Mouse (Mus musculus) adipocyte (in vitro differentiated cells): ENCODE measurements around the gene Scgb1b24.

Experiments
- DNase-seq: peaks from one replicate; pipeline ENCODE4 v3.0.0-alpha.2; 2016; ENCODE audit warnings: low spot score

The Scgb1b24 gene

GRCm38 (mm10) chr7:33743499-33743898 is at the start of gene Scgb1b24:
Gene Scgb1b24, plus strand, starts transcription at chr7:33743799.
- DNase-seq: no peak

- DNase-seq: no peak
Measured at GRCm38 (mm10) chr7:33739212-33739611, 4.4 kb upstream of the Scgb1b24 start, which contains the start of gene Scgb2b24. Gene Scgb2b24, minus strand, starts transcription at chr7:33739312.
